Mouse (Mus musculus): ENCODE data around the gene Zfp442.
"Not testable (repeated sequence)": the region's sequence is repeated elsewhere in the genome, so short reads cannot be mapped to it uniquely, and the experiment has no call there.

DNA sequence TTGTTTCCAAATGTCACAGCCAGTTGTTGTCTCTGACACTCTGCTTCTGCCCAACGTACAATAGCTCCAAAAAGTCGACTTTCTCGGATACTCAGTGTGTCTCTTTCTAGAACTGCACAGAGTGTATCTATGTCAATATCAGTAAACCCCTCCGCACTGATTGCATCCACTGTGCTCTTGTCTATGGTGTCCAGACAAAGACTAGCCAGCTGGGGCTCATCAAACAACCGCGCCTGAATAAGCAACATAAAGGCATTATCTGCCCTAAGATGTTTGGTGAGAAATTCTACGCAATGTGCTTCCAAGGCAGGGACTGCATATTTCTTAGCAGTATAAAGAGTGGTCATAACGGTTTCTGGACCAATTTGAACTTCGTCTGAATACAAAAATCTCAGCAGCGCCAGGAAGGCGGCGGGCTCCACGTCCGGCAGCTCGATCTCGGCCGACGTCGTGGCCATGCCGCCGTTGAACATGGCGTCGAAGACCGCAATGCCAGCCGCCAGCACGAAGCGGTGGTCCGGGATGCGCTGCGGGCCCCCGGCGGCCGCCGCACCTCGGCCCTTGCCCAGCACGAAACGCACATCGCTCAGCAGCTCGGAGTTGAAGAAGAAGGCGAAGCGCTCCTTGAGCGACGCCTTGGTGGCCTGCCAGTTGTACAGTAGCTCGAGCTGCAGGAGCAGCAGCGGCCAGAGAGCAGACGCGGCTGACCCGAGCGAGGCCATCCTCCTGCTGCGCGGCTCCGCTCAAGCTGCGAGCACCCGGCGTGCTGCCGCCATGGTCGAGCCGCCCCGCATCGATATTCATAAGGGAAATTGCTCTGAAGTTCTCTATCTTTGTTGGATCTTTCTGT is 49.1 kb upstream of the Zfp442 start:
- not testable (repeated sequence) for TF ChIP-seq POLR2A (IDR thresholded peaks at IDR 0.05; ENCODE audit: control insufficient read depth, low read depth, low read length); CTCF (IDR thresholded peaks at IDR 0.05; ENCODE audit: control insufficient read depth, insufficient read depth, insufficient replicate concordance, low read depth, low read length)

All from testis, adult 2 months (tissue).